Mouse (Mus musculus) lung, postnatal 0 days (tissue): ENCODE measurements around the gene Mus81.

Experiments
- CTCF ChIP-seq: IDR thresholded peaks from 2 replicates; pipeline ENCODE4 v1.5.1; 2016; ENCODE audit warnings: antibody characterized with exemption, mild to moderate bottlenecking
- EP300 ChIP-seq: IDR thresholded peaks from 2 replicates; pipeline ENCODE4 v1.6.1; 2016; ENCODE audit warnings: antibody characterized with exemption, mild to moderate bottlenecking, control low read depth

- no peak for TF ChIP-seq CTCF
- no peak for TF ChIP-seq EP300
These were observed 39.6 kb downstream of the Mus81 start for GRCm38 (mm10) chr19:5448354-5449150.
